Mouse (Mus musculus) liver, adult 2 months (tissue): ENCODE results near the gene Cdc6.

Experiments
- CTCF ChIP-seq: fragments of 200-500 bp; IDR thresholded peaks from 2 replicates; pipeline ENCODE4 v1.5.1; 2011; ENCODE audit warnings: low read depth, low read length, control low read depth
- POLR2A ChIP-seq: fragments of 200-500 bp; IDR thresholded peaks from 2 replicates; pipeline ENCODE4 v1.6.1; 2011; ENCODE audit warnings: low read length, control low read depth; ENCODE audit not compliant: insufficient read depth; ENCODE audit errors: extremely low read depth

- TF ChIP-seq CTCF (no peak), POLR2A (no peak)
Observed at GRCm38 (mm10) chr11:98961051-98961592, 53.5 kb downstream of the Cdc6 start.
